ENCODE assay signal across 15 mouse cellular contexts in the genomic region with DNA sequence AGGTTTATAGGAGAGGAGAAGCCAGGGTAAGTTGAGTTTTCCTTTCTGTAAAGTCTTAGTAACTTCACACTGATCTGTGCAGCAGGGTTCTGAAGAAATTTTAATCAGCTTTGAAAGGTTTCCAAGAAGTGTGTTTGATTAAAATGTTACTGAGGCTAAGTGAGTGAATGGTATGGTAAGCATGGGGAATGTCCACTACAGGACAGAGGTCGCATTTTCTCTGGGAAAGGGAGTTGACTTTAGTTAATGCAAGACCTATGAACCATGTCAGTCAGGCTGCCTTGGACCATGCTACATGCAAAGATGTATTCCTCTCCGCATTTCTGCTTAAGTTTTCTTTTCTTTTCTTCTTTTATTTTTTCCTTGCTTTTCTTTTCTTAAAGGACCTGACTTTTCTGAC.
"Had no signal": no experiment of that assay in that cellular context is flagged by ENCODE, and none has a peak within 500 bp of the region (broad histone marks: within the 10 kb centered on the region; RNA-seq: fewer than 3 reads in every experiment).

No protein-coding gene starts in this region.

- H3K4me2 ChIP-seq: intestine, embryonic 15.5 days; limb, embryonic 15.5 days; lung, embryonic 14.5 days; neural tube, embryonic 15.5 days had no signal

- H3K4me3 ChIP-seq: intestine, embryonic 15.5 days; left cerebral cortex, adult 2 months; limb, embryonic 15.5 days; midbrain, embryonic 10.5 days; myocyte; neural tube, embryonic 15.5 days had no signal

- ATAC-seq: intestine, embryonic 15.5 days had no signal

- H3K27me3 ChIP-seq: intestine, embryonic 15.5 days; limb, embryonic 15.5 days; neural tube, embryonic 15.5 days had no signal

- H3K9ac ChIP-seq: intestine, embryonic 15.5 days; limb, embryonic 15.5 days; liver, embryonic 14.5 days; lung, embryonic 14.5 days; neural tube, embryonic 15.5 days had no signal

- H3K4me1 ChIP-seq: intestine, embryonic 15.5 days; limb, embryonic 15.5 days; midbrain, embryonic 10.5 days; neural tube, embryonic 15.5 days had no signal

- H3K27ac ChIP-seq: intestine, embryonic 15.5 days; left cerebral cortex, adult 2 months; limb, embryonic 15.5 days; liver, embryonic 14.5 days; midbrain, embryonic 10.5 days; neural tube, embryonic 15.5 days; stomach, postnatal 0 days had no signal

- DNase-seq: lung, embryonic 14.5 days; lung, postnatal 10 days; lung, postnatal 4 days; midbrain, embryonic 14.5 days; right cerebral cortex, adult 18-20 months; right cerebral cortex, postnatal 25 days; thymus, postnatal 4 days had no signal

- H3K9me3 ChIP-seq: intestine, embryonic 15.5 days; limb, embryonic 15.5 days; midbrain, embryonic 10.5 days; neural tube, embryonic 15.5 days had no signal

- H3K36me3 ChIP-seq: intestine, embryonic 15.5 days; limb, embryonic 15.5 days; midbrain, embryonic 10.5 days; neural tube, embryonic 15.5 days had no signal
